Mouse (Mus musculus): Measurements from ENCODE around the gene Prkd2. TPM values are rescaled to one million over a fixed set of nuclear protein-coding genes. Genes with fewer than 3 reads are reported as not detected.

The Prkd2 gene
- total and polyA plus RNA-seq, 3 experiments = 9.8 to 39.0 (median 18.0) TPM

- peaks cover 30% of the 10 kb centered on the region for H3K79me2 ChIP-seq (replicated peaks; ENCODE audit: control insufficient read depth, extremely low read depth, insufficient read depth, poor library complexity, severe bottlenecking)
- H3K27me3 ChIP-seq (replicated peaks) = no peaks in the 10 kb centered on the region
- peak; percentile 86 for DNase-seq (ENCODE audit: extremely low read depth)
- no peak overlapping the region for H3K4me2 ChIP-seq (ENCODE audit: insufficient read depth, low read depth, poor library complexity, severe bottlenecking)
- H3K36me3 ChIP-seq (replicated peaks in 1 of 2; ENCODE audit: control insufficient read depth in 1 of 2, insufficient read depth in 1 of 2, low read length in 1 of 2) = peaks cover 77 to 95% of the 10 kb centered on the region in 2 experiments
- peaks cover 22 to 86% of the 10 kb centered on the region in 2 experiments for H3K4me1 ChIP-seq (ENCODE audit: control insufficient read depth in 1 of 2, insufficient read depth in 2 of 2)
- in situ Hi-C loops (cut with MboI; ENCODE audit: low pct_ligation_motif_present, low pct_unique_long_range_greater_than_20kb, low sequenced_read_pairs) = no loop called here
- H3K4me3 ChIP-seq (replicated peaks in 1 of 3; ENCODE audit: low read depth in 2 of 3, low read length in 2 of 3, poor library complexity in 1 of 3) = peak overlapping the region in 1 of 3 experiments; percentile 25
- no peak overlapping the region for H3K9ac ChIP-seq (ENCODE audit: insufficient read depth, low read depth)
- no peak for TF ChIP-seq NELFE (IDR thresholded peaks at IDR 0.05; ENCODE audit: low read depth, low read length)
- no peak for TF ChIP-seq ETS1 (conservative IDR thresholded peaks at IDR 0.05; ENCODE audit: low read depth, low read length)
- TF ChIP-seq CTCF (conservative IDR thresholded peaks at IDR 0.05 in 1 of 2, IDR thresholded peaks at IDR 0.05 in 1 of 2; ENCODE audit: low read depth in 2 of 2, low read length in 2 of 2) = peak; percentile 17 to 73; a peak in 3 of 4 replicates
- peak; percentile 69 for TF ChIP-seq RAD21 (IDR thresholded peaks at IDR 0.05; ENCODE audit: low read depth, low read length)
- peak; percentile 69 for TF ChIP-seq ZNF384 (IDR thresholded peaks at IDR 0.05; ENCODE audit: low read depth, low read length)
- TF ChIP-seq MXI1 (IDR thresholded peaks at IDR 0.05; ENCODE audit: low read depth, low read length) = no peak; the same call in 1 of the 2 replicates
- TF ChIP-seq KAT2A (IDR thresholded peaks at IDR 0.05; ENCODE audit: insufficient replicate concordance, low read length) = no peak
- no peak for TF ChIP-seq TBP (conservative IDR thresholded peaks at IDR 0.05; ENCODE audit: low read depth, low read length)
- 0 out of 2 replicates have a peak, but pooled peaks have one; percentile 29 for TF ChIP-seq ELF1 (IDR thresholded peaks at IDR 0.05; ENCODE audit: low read depth, low read length)
- TF ChIP-seq POLR2A (IDR thresholded peaks at IDR 0.05; ENCODE audit: low read depth, low read length) = no peak
- TF ChIP-seq NRF1 (IDR thresholded peaks at IDR 0.05; ENCODE audit: low read depth, low read length) = no peak
- peak; percentile 59 for TF ChIP-seq SMC3 (IDR thresholded peaks at IDR 0.05; ENCODE audit: low read depth, low read length)
- no peak for TF ChIP-seq MAX (IDR thresholded peaks at IDR 0.05; ENCODE audit: low read length)
- TF ChIP-seq CHD1 (IDR thresholded peaks at IDR 0.05; ENCODE audit: low read depth, low read length) = no peak
- no peak for TF ChIP-seq PAX5 (IDR thresholded peaks at IDR 0.05; ENCODE audit: low read length)
- H3K9me3 ChIP-seq (replicated peaks; ENCODE audit: low read length) = no peaks in the 10 kb centered on the region
- H3K27ac ChIP-seq (ENCODE audit: insufficient read depth, low read depth) = peak overlapping the region; percentile 83
- dilution Hi-C loops (cut with MboI; ENCODE audit: extremely low pct_ligation_motif_present, extremely low pct_unique_long_range_greater_than_20kb, low sequenced_read_pairs) = no loop called here
These were observed 16.9 kb upstream of the Prkd2 start for GRCm38 (mm10) chr7:16825785-16826184.

- Histone ChIP-seq H3K9me3 (replicated peaks; ENCODE audit: low read length) (no peaks in the 10 kb centered on the region), H3K4me3 (replicated peaks in 1 of 3; ENCODE audit: low read depth in 2 of 3, low read length in 2 of 3, poor library complexity in 1 of 3) (peak overlapping the region in 1 of 3 experiments; percentile 25), H3K27ac (ENCODE audit: insufficient read depth, low read depth) (peak overlapping the region; percentile 83), H3K4me2 (ENCODE audit: insufficient read depth, low read depth, poor library complexity, severe bottlenecking) (no peak overlapping the region), H3K27me3 (replicated peaks) (no peaks in the 10 kb centered on the region), H3K36me3 (replicated peaks in 1 of 2; ENCODE audit: control insufficient read depth in 1 of 2, insufficient read depth in 1 of 2, low read length in 1 of 2) (peaks cover 84 to 96% of the 10 kb centered on the region in 2 experiments), H3K4me1 (ENCODE audit: control insufficient read depth in 1 of 2, insufficient read depth in 2 of 2) (peaks cover 19 to 78% of the 10 kb centered on the region in 2 experiments), H3K9ac (ENCODE audit: insufficient read depth, low read depth) (no peak overlapping the region), H3K79me2 (replicated peaks; ENCODE audit: control insufficient read depth, extremely low read depth, insufficient read depth, poor library complexity, severe bottlenecking) (peaks cover 23% of the 10 kb centered on the region)
- DNase-seq (ENCODE audit: extremely low read depth) = peak; percentile 69
- 0 out of 2 replicates have a peak, but pooled peaks have one; percentile 28 for TF ChIP-seq MYC (IDR thresholded peaks at IDR 0.05; ENCODE audit: low read depth, low read length)
- peak; percentile 84 for TF ChIP-seq CHD2 (IDR thresholded peaks at IDR 0.05; ENCODE audit: low read length)
- no peak for TF ChIP-seq IRF4 (IDR thresholded peaks at IDR 0.05; ENCODE audit: low read depth, low read length)
- in situ Hi-C loops (cut with MboI; ENCODE audit: low pct_ligation_motif_present, low pct_unique_long_range_greater_than_20kb, low sequenced_read_pairs) (no loop called here), dilution Hi-C loops (cut with MboI; ENCODE audit: extremely low pct_ligation_motif_present, extremely low pct_unique_long_range_greater_than_20kb, low sequenced_read_pairs) (no loop called here)
These were observed 16.1 kb upstream of the Prkd2 start for GRCm38 (mm10) chr7:16826571-16826970.
